Mouse (Mus musculus): ENCODE measurements around the gene Tmem150a. TPM values are rescaled to one million over a fixed set of nuclear protein-coding genes. Genes with fewer than 3 reads are reported as not detected.

The Tmem150a gene
- polyA plus RNA-seq, 2 experiments = 16.1 to 32.9 TPM

- ATAC-seq (ENCODE audit: low FRiP score, low read depth) = no peak
- no peak overlapping the region for H3K9ac ChIP-seq (ENCODE audit: low read depth, low read length, severe bottlenecking)
- no peak for DNase-seq (ENCODE audit: low spot score)
Observed at GRCm38 (mm10) chr6:72386561-72386960, 31.3 kb downstream of the Tmem150a start.

GRCm38 (mm10) chr6:72387816-72388215, 32.6 kb downstream of the Tmem150a start:
- Histone ChIP-seq H3K27ac (replicated peaks; ENCODE audit: low read depth, low read length) (no peak overlapping the region), H3K9me3 (ENCODE audit: control insufficient read depth, low read length) (no peaks in the 10 kb centered on the region), H3K4me2 (replicated peaks; ENCODE audit: low read depth, low read length, severe bottlenecking) (0 out of 2 replicates have a peak overlapping the region, but pooled peaks have one; percentile 14), H3K36me3 (ENCODE audit: control insufficient read depth, insufficient read depth, low read length) (peaks cover 27% of the 10 kb centered on the region), H3K4me3 (replicated peaks; ENCODE audit: low read length) (no peak overlapping the region), H3K4me1 (ENCODE audit: control insufficient read depth, insufficient read depth, low read length) (peaks cover 27% of the 10 kb centered on the region), H3K27me3 (ENCODE audit: control insufficient read depth, insufficient read depth, low read length) (no peaks in the 10 kb centered on the region), H3K9ac (ENCODE audit: low read depth, low read length, severe bottlenecking) (no peak overlapping the region)
- no peak for TF ChIP-seq POLR2A (IDR thresholded peaks at IDR 0.05; ENCODE audit: borderline replicate concordance, extremely low read depth, insufficient read depth, insufficient read length)
- no peak for DNase-seq (ENCODE audit: low spot score)
- no peak for ATAC-seq (ENCODE audit: low FRiP score, low read depth)
- 34% methylated on average over 3 of the region's 3 CpGs for WGBS

More at GRCm38 (mm10) chr6:72386561-72386960, 31.3 kb downstream of the Tmem150a start:
- Histone ChIP-seq H3K27ac (replicated peaks; ENCODE audit: low read depth, low read length) (no peak overlapping the region), H3K9me3 (ENCODE audit: control insufficient read depth, low read length) (no peaks in the 10 kb centered on the region), H3K4me3 (replicated peaks; ENCODE audit: low read length) (no peak overlapping the region), H3K4me1 (ENCODE audit: control insufficient read depth, insufficient read depth, low read length) (peaks cover 27% of the 10 kb centered on the region), H3K36me3 (ENCODE audit: control insufficient read depth, insufficient read depth, low read length) (peaks cover 27% of the 10 kb centered on the region), H3K4me2 (replicated peaks; ENCODE audit: low read depth, low read length, severe bottlenecking) (no peak overlapping the region), H3K27me3 (ENCODE audit: control insufficient read depth, insufficient read depth, low read length) (no peaks in the 10 kb centered on the region)
- WGBS = 91% methylated on average over 2 of the region's 2 CpGs
- TF ChIP-seq POLR2A (IDR thresholded peaks at IDR 0.05; ENCODE audit: borderline replicate concordance, extremely low read depth, insufficient read depth, insufficient read length) = no peak

DNA sequence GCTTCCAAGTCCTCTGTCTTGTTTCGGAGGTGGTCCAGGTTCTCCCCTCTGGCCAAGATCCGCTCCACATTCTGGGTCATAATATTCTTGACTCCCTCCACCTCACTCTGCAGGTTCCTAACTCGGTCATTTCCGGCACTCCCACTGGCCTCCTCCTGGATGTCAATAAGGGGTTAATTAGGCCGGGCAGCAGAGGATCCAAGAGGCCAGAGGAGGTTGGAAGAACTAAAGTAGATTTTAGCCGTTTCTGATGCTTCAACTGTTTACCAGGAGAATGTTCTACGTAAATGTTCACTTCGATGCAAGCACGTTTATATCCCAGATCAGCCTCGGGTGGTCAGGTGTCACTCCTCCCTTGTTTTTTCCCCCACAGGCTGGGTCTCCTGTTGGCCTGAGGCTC, 33.0 kb downstream of the Tmem150a start:
- H3K4me2 ChIP-seq (replicated peaks; ENCODE audit: low read depth, low read length, severe bottlenecking) = peak overlapping the region; percentile 79; the same call in 1 of the 2 replicates
- H3K36me3 ChIP-seq (ENCODE audit: control insufficient read depth, insufficient read depth, low read length) = peaks cover 27% of the 10 kb centered on the region
- 46% methylated on average over 10 of the region's 10 CpGs for WGBS
- H3K9me3 ChIP-seq (ENCODE audit: control insufficient read depth, low read length) = no peaks in the 10 kb centered on the region
- no peak overlapping the region for H3K27ac ChIP-seq (replicated peaks; ENCODE audit: low read depth, low read length)
- 0 out of 2 replicates have a peak overlapping the region, but pooled peaks have one; percentile 7 for H3K9ac ChIP-seq (ENCODE audit: low read depth, low read length, severe bottlenecking)
- H3K27me3 ChIP-seq (ENCODE audit: control insufficient read depth, insufficient read depth, low read length) = no peaks in the 10 kb centered on the region
- no peak overlapping the region for H3K4me3 ChIP-seq (replicated peaks; ENCODE audit: low read length)
- no peak for ATAC-seq (ENCODE audit: low FRiP score, low read depth)
- TF ChIP-seq POLR2A (IDR thresholded peaks at IDR 0.05; ENCODE audit: borderline replicate concordance, extremely low read depth, insufficient read depth, insufficient read length) = no peak
- DNase-seq (ENCODE audit: low spot score) = no peak
- H3K4me1 ChIP-seq (ENCODE audit: control insufficient read depth, insufficient read depth, low read length) = peaks cover 27% of the 10 kb centered on the region

GRCm38 (mm10) chr6:72388791-72389329, 33.6 kb downstream of the Tmem150a start:
- DNase-seq (ENCODE audit: low spot score) (no peak), ATAC-seq (ENCODE audit: low FRiP score, low read depth) (no peak)
- H3K27me3 ChIP-seq (ENCODE audit: control insufficient read depth, insufficient read depth, low read length) = no peaks in the 10 kb centered on the region
- peak overlapping the region; percentile 94 for H3K27ac ChIP-seq (replicated peaks; ENCODE audit: low read depth, low read length)
- peaks cover 27% of the 10 kb centered on the region for H3K36me3 ChIP-seq (ENCODE audit: control insufficient read depth, insufficient read depth, low read length)
- H3K4me3 ChIP-seq (replicated peaks; ENCODE audit: low read length) = peak overlapping the region; percentile 58
- H3K9me3 ChIP-seq (ENCODE audit: control insufficient read depth, low read length) = no peaks in the 10 kb centered on the region
- WGBS = 44% methylated on average over 6 of the region's 6 CpGs
- peak overlapping the region; percentile 79 for H3K4me2 ChIP-seq (replicated peaks; ENCODE audit: low read depth, low read length, severe bottlenecking)
- H3K9ac ChIP-seq (ENCODE audit: low read depth, low read length, severe bottlenecking) = peak overlapping the region; percentile 75; the same call in 1 of the 2 replicates
- TF ChIP-seq POLR2A (IDR thresholded peaks at IDR 0.05; ENCODE audit: borderline replicate concordance, extremely low read depth, insufficient read depth, insufficient read length) = no peak
- H3K4me1 ChIP-seq (ENCODE audit: control insufficient read depth, insufficient read depth, low read length) = peaks cover 27% of the 10 kb centered on the region

DNA sequence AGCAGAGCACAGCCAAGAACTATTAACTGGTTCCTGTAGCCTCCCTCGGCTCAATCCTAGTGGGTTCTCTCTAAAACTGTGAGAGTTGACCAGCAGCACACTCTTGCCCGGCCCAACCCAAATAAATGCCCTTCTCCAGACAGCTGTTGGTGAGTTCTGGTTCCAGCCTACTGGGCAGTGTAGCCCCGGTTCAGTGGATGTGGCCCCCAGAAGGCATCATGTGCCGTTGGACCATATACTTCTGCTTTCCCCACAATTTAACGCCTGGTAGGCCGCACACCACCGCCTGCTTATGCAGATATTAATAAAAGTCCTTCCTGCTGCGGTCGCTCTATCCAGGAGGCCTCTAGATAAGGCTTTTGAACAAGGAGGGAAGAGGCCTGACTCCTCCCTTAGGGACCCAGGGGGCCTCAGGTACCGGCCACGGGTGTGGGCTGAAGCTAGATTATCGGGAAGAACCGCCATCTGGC, 34.3 kb downstream of the Tmem150a start:
- DNase-seq (ENCODE audit: low spot score) (peak; percentile 28), ATAC-seq (ENCODE audit: low FRiP score, low read depth) (peak; percentile 21)
- Histone ChIP-seq H3K4me1 (ENCODE audit: control insufficient read depth, insufficient read depth, low read length) (peaks cover 27% of the 10 kb centered on the region), H3K4me2 (replicated peaks; ENCODE audit: low read depth, low read length, severe bottlenecking) (peak overlapping the region; percentile 79), H3K4me3 (replicated peaks; ENCODE audit: low read length) (peak overlapping the region; percentile 58), H3K27me3 (ENCODE audit: control insufficient read depth, insufficient read depth, low read length) (no peaks in the 10 kb centered on the region), H3K36me3 (ENCODE audit: control insufficient read depth, insufficient read depth, low read length) (peaks cover 23% of the 10 kb centered on the region), H3K9me3 (ENCODE audit: control insufficient read depth, low read length) (no peaks in the 10 kb centered on the region), H3K9ac (ENCODE audit: low read depth, low read length, severe bottlenecking) (peak overlapping the region; percentile 75), H3K27ac (replicated peaks; ENCODE audit: low read depth, low read length) (peak overlapping the region; percentile 94)
- 11% methylated on average over 13 of the region's 13 CpGs for WGBS
- TF ChIP-seq POLR2A (IDR thresholded peaks at IDR 0.05; ENCODE audit: borderline replicate concordance, extremely low read depth, insufficient read depth, insufficient read length) = no peak
